Mouse (Mus musculus) heart, postnatal 25 days (tissue): ENCODE measurements around the gene Cdc42bpb. TPM values are rescaled to one million over a fixed set of nuclear protein-coding genes. Genes with fewer than 3 reads are reported as not detected.

Experiments
- DNase-seq: peaks from one replicate; pipeline ENCODE4 v3.0.0; 2022; ENCODE audit warnings: low spot score
- intact Hi-C: fragments of 180-260 bp; cut with DNase I; formaldehyde crosslinking; loops from one replicate; pipeline ENCODE4 v1.15.1; 2025
- total RNA-seq, 2 experiments: library from RNA; stranded (reverse); gene quantifications; 2 replicates each; pipeline ENCODE4 v1.2.3; 2021

Cdc42bpb gene
- total RNA-seq, 2 experiments from 2014 or later = 57.5 to 60.2 TPM

- DNase-seq = no peak
- intact Hi-C loops = no loop called here
These were observed 113.9 kb downstream of the Cdc42bpb start for GRCm38 (mm10) chr12:111263650-111264049.

- DNase-seq = no peak
- intact Hi-C loops = no loop called here
These were observed 126.3 kb downstream of the Cdc42bpb start for GRCm38 (mm10) chr12:111251227-111251626.

GRCm38 (mm10) chr12:111250116-111250515, 127.4 kb downstream of the Cdc42bpb start:
- intact Hi-C loops = no loop called here
- DNase-seq = no peak

GRCm38 (mm10) chr12:111249095-111249494, 128.4 kb downstream of the Cdc42bpb start:
- no peak for DNase-seq
- intact Hi-C loops = loop anchor here (5.0 kb wide), 1 partner anchor 162 kb away; no protein-coding TSS in a partner anchor

DNA sequence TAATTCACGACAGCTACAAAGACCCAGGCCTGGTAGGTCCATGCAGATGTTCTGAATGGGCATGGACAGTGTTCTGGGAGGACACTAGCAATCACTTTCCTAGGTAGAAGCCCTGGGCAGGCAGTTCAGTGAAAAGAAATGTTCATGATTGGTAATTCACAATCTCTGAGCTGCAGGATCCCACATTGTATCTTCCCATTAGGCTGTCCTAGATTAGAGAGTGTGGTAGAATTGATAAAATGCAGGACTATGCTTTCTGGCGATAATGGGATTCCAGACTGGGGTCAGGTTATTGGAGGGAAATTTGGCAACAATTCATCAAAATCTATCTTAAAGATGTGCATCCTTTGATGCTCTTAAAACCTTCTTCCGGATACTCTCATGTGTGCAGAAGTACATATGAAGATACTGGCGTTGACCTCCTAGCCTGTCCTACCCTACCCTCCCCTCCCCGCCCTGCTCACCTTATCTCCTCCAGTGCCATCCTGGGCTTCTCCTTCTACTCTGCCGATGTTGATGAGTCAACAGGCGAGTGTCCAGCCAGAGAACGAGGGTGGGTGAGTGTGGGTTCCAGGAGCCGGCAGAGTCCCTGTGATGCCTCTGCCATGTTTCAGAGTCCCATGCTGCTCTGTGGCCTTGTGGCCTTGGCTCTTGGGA, 130.6 kb downstream of the Cdc42bpb start:
- DNase-seq = no peak
- intact Hi-C loops = loop anchor here (5.0 kb wide), 1 partner anchor 160 kb away; no protein-coding TSS in a partner anchor

GRCm38 (mm10) chr12:111245070-111245469, 132.4 kb downstream of the Cdc42bpb start:
- DNase-seq = no peak
- intact Hi-C loops = loop anchor here (5.0 kb wide), 1 partner anchor 158 kb away; no protein-coding TSS in a partner anchor

DNA sequence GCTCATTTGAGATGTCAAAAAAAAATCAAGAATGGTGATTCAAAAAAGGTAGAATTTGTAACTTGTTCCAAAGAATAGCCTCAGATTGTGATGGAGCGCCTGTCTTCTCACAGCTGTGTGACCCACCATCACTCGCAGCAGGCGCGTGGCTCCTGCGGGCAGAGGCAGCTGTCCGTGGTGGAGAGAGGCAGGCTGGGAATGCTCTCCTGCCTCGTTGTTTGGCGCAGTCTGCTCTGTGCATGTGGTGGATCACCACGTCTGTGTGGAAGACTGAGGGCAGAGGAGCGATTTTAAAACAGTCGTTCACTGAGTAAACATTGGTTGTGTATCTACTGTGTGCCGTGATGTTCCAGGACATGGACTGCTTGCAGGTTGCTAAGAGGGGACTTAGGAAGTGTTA, 133.8 kb downstream of the Cdc42bpb start:
- DNase-seq = no peak
- intact Hi-C loops = no loop called here

Other genes with a start within 250 kb of the Cdc42bpb start
- gene Traf3, start 211.3 kb downstream of the Cdc42bpb start, total RNA-seq = 10 to 100 TPM; 15.0 to 15.2 TPM
- not detected for gene 4930595D18Rik, start 193.2 kb downstream of the Cdc42bpb start, total RNA-seq
- gene Amn, start 106.6 kb downstream of the Cdc42bpb start, total RNA-seq = not detected
- gene Lbhd2, start 29.1 kb upstream of the Cdc42bpb start, total RNA-seq = not detected
- 1 to 10 TPM; 1.2 to 2.9 TPM for gene Exoc3l4, start 39.3 kb upstream of the Cdc42bpb start, total RNA-seq
- 10 to 100 TPM; 41.7 to 48.7 TPM for gene Tnfaip2, start 64.8 kb upstream of the Cdc42bpb start, total RNA-seq
- gene Gm266, start 108.1 kb upstream of the Cdc42bpb start, total RNA-seq = under 1 TPM; 0.36 to 0.75 TPM
- gene Eif5, start 160.3 kb upstream of the Cdc42bpb start, total RNA-seq = 100 to 1,000 TPM; 140 to 145 TPM
- 10 to 100 TPM; 52.9 to 54.3 TPM for gene Mark3, start 196.8 kb upstream of the Cdc42bpb start, total RNA-seq